Mouse (Mus musculus) c-Kit-positive CD71-negative TER-119-negative erythroid progenitor cells, embryonic 14.5 days (primary cell): ENCODE results near the gene Surf1.
"Not testable (repeated sequence)": the region's sequence is repeated elsewhere in the genome, so short reads cannot be mapped to it uniquely, and the experiment has no call there.

ENCODE experiments used
- DNase-seq: peaks from one replicate; pipeline ENCODE4 v3.0.0-alpha.2; 2013; ENCODE audit warnings: low read depth

The Surf1 gene

GRCm38 (mm10) chr2:26900731-26901130 lies 15.6 kb downstream of the Surf1 start:
- DNase-seq = no peak

- no peak for DNase-seq
Measured at GRCm38 (mm10) chr2:26895898-26896297, 20.4 kb downstream of the Surf1 start.

- DNase-seq = not testable (repeated sequence)
Measured at GRCm38 (mm10) chr2:26886170-26886569, 30.2 kb downstream of the Surf1 start.

GRCm38 (mm10) chr2:26885541-26885940 lies 30.8 kb downstream of the Surf1 start:
- not testable (repeated sequence) for DNase-seq

GRCm38 (mm10) chr2:26878571-26878970 lies 37.8 kb downstream of the Surf1 start:
- no peak for DNase-seq

GRCm38 (mm10) chr2:26870666-26871065 lies 45.7 kb downstream of the Surf1 start:
- no peak for DNase-seq

- no peak for DNase-seq
Measured at GRCm38 (mm10) chr2:26864879-26865278, 51.5 kb downstream of the Surf1 start, which contains the start of gene Abo. Gene Abo, minus strand, starts transcription at chr2:26864979.
